Mouse (Mus musculus) liver, postnatal 0 days (tissue): ENCODE data around the gene Ube2z.

Experiments
- CTCF ChIP-seq: sonication (generic); IDR thresholded peaks from 2 replicates; pipeline ENCODE4 v1.5.1; 2016; ENCODE audit warnings: antibody characterized with exemption, low read depth
- EP300 ChIP-seq: IDR thresholded peaks from 2 replicates; pipeline ENCODE4 v1.6.1; 2016; ENCODE audit warnings: antibody characterized with exemption, low read depth, mild to moderate bottlenecking

DNA sequence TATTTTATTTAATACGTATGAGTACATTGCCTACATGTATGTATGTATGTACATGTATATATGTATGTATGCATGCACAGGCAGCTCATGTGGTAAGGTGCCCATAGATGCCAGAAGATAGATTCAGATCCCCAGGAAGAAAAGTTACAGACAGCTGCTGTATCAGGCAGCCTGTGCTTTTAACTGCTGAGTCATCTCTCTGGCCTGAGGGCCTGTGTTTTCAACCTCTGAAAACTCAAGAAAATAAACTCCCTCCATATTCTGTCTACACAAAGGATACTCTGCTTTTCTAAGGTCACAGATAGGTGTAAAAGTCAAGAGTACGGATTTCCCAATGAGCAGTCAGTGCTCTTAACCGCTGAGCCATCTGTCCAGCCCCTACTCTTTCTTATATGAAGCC, 14.3 kb downstream of the Ube2z start:
- TF ChIP-seq CTCF, result no peak
- TF ChIP-seq EP300, result no peak
